Mouse (Mus musculus) MEL (cell line): ENCODE measurements around the gene Snx29.
"Not testable (repeated sequence)": the region's sequence is repeated elsewhere in the genome, so short reads cannot be mapped to it uniquely, and the experiment has no call there.

ENCODE experiments used
- CHD2 ChIP-seq: IDR thresholded peaks from 2 replicates; pipeline ENCODE4 v1.6.1; 2011; ENCODE audit warnings: low read length, improper control_type of control experiment
- CTCF ChIP-seq, 3 experiments: IDR thresholded peaks in 2 of 3; conservative IDR thresholded peaks in 1 of 3; 2 replicates each; pipeline ENCODE4 v1.5.1; 2011 to 2012; ENCODE audit warnings: low read length in 3 of 3, low read depth in 2 of 3, mild to moderate bottlenecking in 2 of 3, improper control_type of control experiment in 1 of 3, inconsistent platforms in 1 of 3, mixed read lengths in 1 of 3, moderate library complexity in 1 of 3; ENCODE audit not compliant: control insufficient read depth in 1 of 3, insufficient read depth in 1 of 3, poor library complexity in 1 of 3, severe bottlenecking in 1 of 3
- E2F4 ChIP-seq: IDR thresholded peaks from 2 replicates; pipeline ENCODE4 v1.6.1; 2011; ENCODE audit warnings: low read depth, low read length, improper control_type of control experiment, borderline replicate concordance
- JUND ChIP-seq: IDR thresholded peaks from 2 replicates; pipeline ENCODE4 v1.6.1; 2011; ENCODE audit warnings: low read depth, mild to moderate bottlenecking, improper control_type of control experiment, low read length
- MAX ChIP-seq: IDR thresholded peaks from 2 replicates; pipeline ENCODE4 v1.6.1; 2011; ENCODE audit warnings: low read length, improper control_type of control experiment
- MAZ ChIP-seq: IDR thresholded peaks from 2 replicates; pipeline ENCODE4 v1.6.1; 2012; ENCODE audit warnings: low read depth, mild to moderate bottlenecking, inconsistent platforms, low read length, improper control_type of control experiment
- MYC ChIP-seq: IDR thresholded peaks from 2 replicates; pipeline ENCODE4 v1.6.1; 2011; ENCODE audit warnings: low read depth, mild to moderate bottlenecking, low read length, improper control_type of control experiment, moderate library complexity
- POLR2A ChIP-seq, 2 experiments: IDR thresholded peaks; 2 replicates each; pipeline ENCODE4 v1.6.1; 2011 to 2012; ENCODE audit warnings: low read length in 2 of 2, mild to moderate bottlenecking in 2 of 2, control low read depth in 1 of 2, improper control_type of control experiment in 1 of 2, low read depth in 1 of 2, moderate library complexity in 1 of 2; ENCODE audit not compliant: control insufficient read depth in 1 of 2, insufficient read depth in 1 of 2, poor library complexity in 1 of 2
- RAD21 ChIP-seq: IDR thresholded peaks from 2 replicates; pipeline ENCODE4 v1.6.1; 2011; ENCODE audit warnings: mild to moderate bottlenecking, low read depth, low read length, improper control_type of control experiment
- SIN3A ChIP-seq: IDR thresholded peaks from 2 replicates; pipeline ENCODE4 v1.6.1; 2012; ENCODE audit warnings: low read length, improper control_type of control experiment, inconsistent platforms
- USF2 ChIP-seq, 2 experiments: IDR thresholded peaks; 2 replicates each; pipeline ENCODE4 v1.6.1; 2011 to 2012; ENCODE audit warnings: improper control_type of control experiment in 2 of 2, low read length in 2 of 2, borderline replicate concordance in 1 of 2, inconsistent platforms in 1 of 2, low read depth in 1 of 2, mild to moderate bottlenecking in 1 of 2; ENCODE audit not compliant: insufficient read depth in 1 of 2
- ZC3H11A ChIP-seq: IDR thresholded peaks from 2 replicates; pipeline ENCODE4 v1.6.1; 2012; ENCODE audit warnings: low read depth, mild to moderate bottlenecking, inconsistent platforms, low read length, improper control_type of control experiment
- ZKSCAN1 ChIP-seq: IDR thresholded peaks from 2 replicates; pipeline ENCODE4 v1.6.1; 2012; ENCODE audit warnings: low read depth, mild to moderate bottlenecking, inconsistent platforms, low read length, improper control_type of control experiment, moderate library complexity

- not testable (repeated sequence) for TF ChIP-seq MAZ; CTCF (IDR thresholded peaks at IDR 0.05 in 2 of 3, conservative IDR thresholded peaks at IDR 0.05 in 1 of 3; ENCODE audit: control insufficient read depth in 1 of 3, insufficient read depth in 1 of 3, low read depth in 2 of 3, low read length in 3 of 3, poor library complexity in 1 of 3, severe bottlenecking in 1 of 3); ZC3H11A; RAD21; MAX; MYC; JUND; POLR2A (IDR thresholded peaks at IDR 0.05; ENCODE audit: control insufficient read depth in 1 of 2, insufficient read depth in 1 of 2, low read depth in 1 of 2, low read length in 2 of 2, poor library complexity in 1 of 2); ZKSCAN1; E2F4; USF2 (IDR thresholded peaks at IDR 0.05; ENCODE audit: borderline replicate concordance in 1 of 2, insufficient read depth in 1 of 2, low read depth in 1 of 2, low read length in 2 of 2); CHD2; SIN3A
Measured at GRCm38 (mm10) chr16:11360576-11360975, 37.9 kb downstream of the Snx29 start.
